Mouse (Mus musculus): ENCODE results near the gene Rbm33. TPM values are rescaled to one million over a fixed set of nuclear protein-coding genes. Genes with fewer than 3 reads are reported as not detected.

Rbm33 gene
- polyA plus RNA-seq, 1 experiment: 11.5 TPM

- 25% methylated on average over 2 of the region's 2 CpGs for WGBS
- peak; percentile 48 for DNase-seq (ENCODE audit: low read depth, low spot score)
Observed at GRCm38 (mm10) chr5:28399451-28400115, 82.7 kb downstream of the Rbm33 start.

- DNase-seq (ENCODE audit: low read depth, low spot score): no peak
- 32% methylated on average over 1 of the region's 1 CpGs for WGBS
Observed at GRCm38 (mm10) chr5:28402756-28403155, 85.8 kb downstream of the Rbm33 start.

- 38% methylated on average over 3 of the region's 3 CpGs for WGBS
- DNase-seq (ENCODE audit: low read depth, low spot score): no peak
Observed at GRCm38 (mm10) chr5:28406662-28407061, 89.7 kb downstream of the Rbm33 start.

- DNase-seq (ENCODE audit: low read depth, low spot score): no peak
- WGBS: 20% methylated on average over 2 of the region's 2 CpGs
Observed at GRCm38 (mm10) chr5:28412006-28412685, 95.2 kb downstream of the Rbm33 start.

- DNase-seq (ENCODE audit: low read depth, low spot score): no peak
- WGBS: 50% methylated on average over 5 of the region's 5 CpGs
Observed at GRCm38 (mm10) chr5:28413533-28413932, 96.6 kb downstream of the Rbm33 start.

GRCm38 (mm10) chr5:28414076-28414475 is 97.2 kb downstream of the Rbm33 start:
- WGBS: 36% methylated on average over 3 of the region's 3 CpGs
- no peak for DNase-seq (ENCODE audit: low read depth, low spot score)

GRCm38 (mm10) chr5:28416029-28416428 is 99.1 kb downstream of the Rbm33 start:
- DNase-seq (ENCODE audit: low read depth, low spot score): no peak

- 53% methylated on average over 10 of the region's 10 CpGs for WGBS
- DNase-seq (ENCODE audit: low read depth, low spot score): no peak
Observed at GRCm38 (mm10) chr5:28418734-28419133, 101.8 kb downstream of the Rbm33 start.

GRCm38 (mm10) chr5:28419640-28420265 is 102.8 kb downstream of the Rbm33 start:
- peak; percentile 58 for DNase-seq (ENCODE audit: low read depth, low spot score)
- 44% methylated on average over 12 of the region's 12 CpGs for WGBS

- no peak for DNase-seq (ENCODE audit: low read depth, low spot score)
- WGBS: 62% methylated on average over 4 of the region's 4 CpGs
Observed at GRCm38 (mm10) chr5:28423781-28424180, 106.9 kb downstream of the Rbm33 start.

GRCm38 (mm10) chr5:28425926-28426325 is 109.0 kb downstream of the Rbm33 start:
- WGBS: 92% methylated on average over 9 of the region's 9 CpGs

GRCm38 (mm10) chr5:28450126-28450890 is 133.4 kb downstream of the Rbm33 start:
- no peak for DNase-seq (ENCODE audit: low read depth, low spot score)
- 63% methylated on average over 3 of the region's 3 CpGs for WGBS

More at GRCm38 (mm10) chr5:28425926-28426325, 109.0 kb downstream of the Rbm33 start:
- no peak for DNase-seq (ENCODE audit: low read depth, low spot score)

- DNase-seq (ENCODE audit: low read depth, low spot score): no peak
- 34% methylated on average over 6 of the region's 6 CpGs for WGBS
Observed at GRCm38 (mm10) chr5:28451053-28451638, 134.2 kb downstream of the Rbm33 start.

- WGBS: 85% methylated on average over 5 of the region's 5 CpGs
Observed at GRCm38 (mm10) chr5:28453086-28453485, 136.2 kb downstream of the Rbm33 start.

GRCm38 (mm10) chr5:28453523-28453922 is 136.6 kb downstream of the Rbm33 start:
- 58% methylated on average over 3 of the region's 3 CpGs for WGBS
- DNase-seq (ENCODE audit: low read depth, low spot score): no peak

More at GRCm38 (mm10) chr5:28453086-28453485, 136.2 kb downstream of the Rbm33 start:
- no peak for DNase-seq (ENCODE audit: low read depth, low spot score)

GRCm38 (mm10) chr5:28454546-28454945 is 137.6 kb downstream of the Rbm33 start:
- WGBS: 93% methylated on average over 6 of the region's 6 CpGs
- DNase-seq (ENCODE audit: low read depth, low spot score): no peak

- 88% methylated on average over 5 of the region's 5 CpGs for WGBS
- DNase-seq (ENCODE audit: low read depth, low spot score): no peak
Observed at GRCm38 (mm10) chr5:28455721-28456120, 138.8 kb downstream of the Rbm33 start.

- 87% methylated on average over 1 of the region's 1 CpGs for WGBS
Observed at GRCm38 (mm10) chr5:28456366-28456765, 139.4 kb downstream of the Rbm33 start.

GRCm38 (mm10) chr5:28457921-28458641 is 141.2 kb downstream of the Rbm33 start:
- no peak for DNase-seq (ENCODE audit: low read depth, low spot score)
- WGBS: 4% methylated on average over 95 of the region's 95 CpGs

More at GRCm38 (mm10) chr5:28456366-28456765, 139.4 kb downstream of the Rbm33 start:
- no peak for DNase-seq (ENCODE audit: low read depth, low spot score)
